Mouse (Mus musculus): ENCODE results near the gene Fam98b.

Gene Fam98b

DNA sequence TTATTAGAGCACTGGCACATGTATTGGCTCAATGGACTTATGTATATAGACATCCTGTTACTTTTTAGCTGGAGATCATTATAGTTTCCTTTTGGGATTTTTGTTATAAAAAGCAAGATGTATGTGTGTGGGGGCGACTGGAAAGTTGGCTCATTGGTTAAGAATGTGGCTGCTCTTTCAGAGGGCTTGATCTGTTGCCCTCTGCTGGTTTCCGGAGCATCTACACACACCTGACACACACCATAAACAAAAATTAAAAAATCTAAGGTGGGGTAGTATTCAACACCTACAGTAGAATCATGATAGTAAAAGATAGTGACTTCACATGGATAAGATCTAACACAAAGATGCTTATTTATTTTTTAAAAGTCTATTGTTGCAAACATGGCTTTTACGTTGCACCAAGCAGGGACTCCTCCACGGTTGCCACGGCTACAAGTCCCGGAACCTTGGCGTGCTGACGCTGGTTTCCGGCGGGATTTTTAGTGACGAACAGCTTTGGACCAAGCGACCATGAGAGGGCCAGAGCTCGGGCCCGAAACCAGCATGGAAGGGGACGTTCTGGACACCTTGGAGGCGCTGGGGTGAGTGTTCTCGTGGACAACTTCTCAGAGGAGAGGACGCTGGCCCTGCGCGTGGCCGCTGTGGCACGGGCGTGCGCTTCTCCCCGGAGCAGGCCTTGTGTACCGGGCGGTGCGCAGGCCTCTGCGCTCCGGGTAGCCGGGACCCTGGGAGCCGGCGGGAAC lies at the start of gene Fam98b:
Gene Fam98b (plus strand): TSS at position 485 of the 746 bp plus-strand sequence.
- peak; percentile 81 for DNase-seq

GRCm38 (mm10) chr2:117200869-117201338 lies 48.6 kb upstream of the Fam98b start:
- no peak for DNase-seq

DNA sequence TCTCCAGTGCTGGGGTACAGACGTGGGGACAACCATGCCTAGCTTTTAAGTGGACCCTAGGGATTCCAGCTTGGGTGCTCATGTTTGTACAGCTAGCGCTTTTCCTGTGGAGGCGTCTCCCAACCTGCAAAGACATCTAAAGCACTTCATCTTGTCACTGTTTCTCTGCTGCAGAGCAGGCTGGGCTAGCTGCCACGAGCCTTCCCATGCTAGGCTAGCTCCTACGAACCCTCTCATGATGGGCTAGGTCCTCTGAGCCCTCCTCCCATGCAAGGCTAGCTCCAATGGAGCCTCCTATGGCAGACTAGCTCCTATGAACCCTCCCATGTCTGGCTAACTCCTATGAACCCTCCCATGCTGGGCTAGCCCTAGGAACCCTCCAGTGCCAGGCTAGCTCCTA lies 46.2 kb upstream of the Fam98b start:
- DNase-seq: no peak

DNA sequence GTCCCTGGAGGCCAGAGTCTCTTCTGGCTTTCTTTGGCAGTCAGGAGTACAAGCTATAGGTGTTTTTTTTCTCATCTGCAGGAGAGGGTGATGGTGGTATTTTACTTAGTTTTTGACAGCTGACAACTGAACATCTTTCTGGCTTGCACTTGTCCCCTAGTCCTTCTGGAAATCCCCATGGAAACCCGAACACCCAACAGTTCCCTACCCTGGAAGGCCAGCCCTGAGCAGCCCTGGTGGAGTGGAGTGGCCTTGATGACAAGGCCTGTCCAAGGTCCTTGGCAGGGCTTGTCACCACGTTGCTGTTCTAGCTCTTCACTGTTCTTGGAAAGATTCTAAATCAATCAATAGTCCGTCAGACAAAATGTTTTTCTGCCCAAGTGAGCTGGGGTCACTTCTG lies 45.0 kb upstream of the Fam98b start:
- no peak for DNase-seq

DNA sequence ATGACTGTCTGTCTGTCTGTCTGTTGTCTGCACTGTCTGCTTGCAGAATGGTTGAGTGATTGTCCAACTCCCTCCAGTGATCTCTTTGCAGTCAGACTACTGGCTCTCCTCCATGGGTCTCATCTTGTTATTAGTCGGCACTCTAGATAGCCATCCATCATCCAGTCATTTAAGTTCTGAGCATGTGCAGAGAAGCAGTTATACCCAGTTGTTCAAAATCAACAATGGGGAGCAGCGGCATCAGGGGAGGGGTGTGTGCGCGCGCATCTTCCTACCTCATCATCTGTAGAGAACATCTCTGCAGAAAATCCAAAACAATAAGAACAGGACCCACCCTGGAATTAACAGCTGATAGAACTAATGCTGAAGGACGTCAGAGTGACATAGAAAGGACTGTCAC lies 44.5 kb upstream of the Fam98b start:
- no peak for DNase-seq

- no peak for DNase-seq
Observed at GRCm38 (mm10) chr2:117210416-117211085, 39.0 kb upstream of the Fam98b start.

- DNase-seq: no peak
Observed at GRCm38 (mm10) chr2:117216152-117216551, 33.4 kb upstream of the Fam98b start.

- no peak for DNase-seq
Observed at GRCm38 (mm10) chr2:117217695-117218216, 31.8 kb upstream of the Fam98b start.

DNA sequence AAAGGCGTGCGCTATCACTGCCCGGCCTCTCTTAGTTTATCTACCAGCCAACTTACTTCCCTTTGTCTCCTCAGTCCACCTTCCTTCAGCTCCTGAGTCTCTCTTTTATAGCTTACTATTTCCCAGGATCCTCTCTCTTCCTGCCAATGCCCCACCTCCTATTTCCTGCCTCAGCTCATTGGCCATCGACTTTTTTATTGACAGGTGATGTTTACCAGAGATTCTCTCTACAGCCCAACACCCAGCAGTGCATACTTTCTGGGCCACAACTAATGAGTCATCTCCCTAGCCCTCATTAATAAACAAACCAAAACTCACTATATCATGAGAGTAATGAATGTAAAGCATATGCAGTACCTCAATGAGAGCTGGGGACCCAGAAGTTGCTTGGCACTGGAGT lies 30.0 kb upstream of the Fam98b start:
- DNase-seq: no peak

- DNase-seq: no peak
Observed at GRCm38 (mm10) chr2:117222651-117223050, 26.9 kb upstream of the Fam98b start.

DNA sequence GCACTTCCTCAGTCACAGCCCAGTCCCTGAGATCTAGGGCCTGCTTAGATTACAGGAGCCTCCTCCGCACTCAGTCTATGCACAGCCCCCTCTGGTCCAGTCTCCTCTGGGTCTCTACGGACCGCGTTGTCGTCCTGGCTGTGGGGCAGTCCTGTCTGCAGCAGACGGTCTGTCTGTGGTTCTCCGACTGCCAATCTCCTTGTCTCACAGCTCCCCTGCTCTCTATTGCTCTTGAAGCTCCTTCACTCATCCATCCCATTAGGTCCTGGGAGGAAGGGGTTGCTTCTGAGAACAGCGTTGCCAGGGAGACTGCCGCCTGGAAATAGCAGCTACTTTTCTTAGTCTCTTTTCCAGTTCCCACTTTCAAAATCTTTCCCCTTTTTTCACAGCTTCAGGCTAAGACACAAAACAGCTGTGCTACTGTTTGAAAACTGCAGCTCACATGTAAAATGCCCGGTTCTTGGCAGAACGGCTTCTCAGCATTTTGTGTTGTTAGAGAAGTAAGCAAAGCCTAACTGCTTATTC lies 20.9 kb upstream of the Fam98b start:
- no peak for DNase-seq

DNA sequence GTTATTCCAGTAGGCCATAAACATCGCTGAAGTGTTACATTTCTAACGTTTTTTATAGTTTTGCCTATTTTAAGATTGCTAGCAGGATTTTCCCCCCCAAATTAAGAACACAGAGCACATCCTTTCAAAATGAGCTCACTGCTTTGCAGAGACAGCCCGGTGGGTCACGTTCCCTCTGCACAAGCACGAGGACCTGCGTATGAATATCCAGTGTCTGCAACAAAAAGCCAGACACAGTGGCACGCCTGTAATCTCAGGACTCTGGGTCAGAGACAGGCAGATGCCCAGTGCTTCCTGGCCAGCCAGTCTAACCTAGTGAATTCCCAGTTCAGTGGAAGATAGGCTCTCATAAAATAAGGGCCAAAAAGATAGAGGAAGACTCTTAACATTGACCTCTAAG lies 19.3 kb upstream of the Fam98b start:
- DNase-seq: no peak

DNA sequence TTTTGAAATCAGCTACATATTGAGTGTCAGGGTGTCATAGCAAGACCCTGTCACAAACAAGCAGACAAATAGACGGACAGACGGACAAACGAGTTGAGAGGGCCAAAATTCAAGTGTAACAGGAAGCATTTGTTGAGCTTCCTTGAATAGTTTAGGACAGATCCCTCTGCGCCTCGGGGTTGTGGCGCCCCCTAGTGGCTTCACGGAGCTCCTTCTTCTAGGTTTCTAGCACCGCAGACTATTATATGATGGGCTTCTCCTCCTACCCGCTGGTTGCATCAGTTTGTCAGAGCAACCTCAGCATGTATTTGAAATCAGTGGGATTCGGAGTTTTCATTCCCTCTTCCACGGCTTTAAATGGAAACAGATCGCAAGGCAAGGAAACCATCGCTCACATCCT lies 18.3 kb upstream of the Fam98b start:
- DNase-seq: peak; percentile 74

- no peak for DNase-seq
Observed at GRCm38 (mm10) chr2:117241953-117242352, 7.6 kb upstream of the Fam98b start.

GRCm38 (mm10) chr2:117250001-117250510 lies 517 bp downstream of the Fam98b start:
- no peak for DNase-seq

DNA sequence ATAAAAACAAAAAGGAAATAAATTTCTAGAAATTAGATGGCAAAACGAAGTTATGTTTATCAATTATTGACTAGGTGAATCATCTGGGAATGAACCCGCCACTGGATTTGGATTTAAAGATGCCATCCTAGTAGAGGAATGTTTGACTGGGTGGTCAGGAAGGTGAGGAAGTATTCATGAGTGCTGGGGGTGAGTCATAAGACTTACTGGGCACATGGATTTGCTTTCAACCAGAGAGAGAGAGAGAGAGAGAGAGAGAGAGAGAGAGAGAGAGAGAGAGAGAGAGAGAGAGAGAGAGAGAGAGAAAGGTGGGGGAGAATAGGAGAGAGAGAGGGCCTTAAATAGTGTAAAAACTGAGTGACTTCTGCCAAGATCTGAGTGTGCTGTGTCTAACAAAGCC lies 5.9 kb downstream of the Fam98b start:
- no peak for DNase-seq

DNA sequence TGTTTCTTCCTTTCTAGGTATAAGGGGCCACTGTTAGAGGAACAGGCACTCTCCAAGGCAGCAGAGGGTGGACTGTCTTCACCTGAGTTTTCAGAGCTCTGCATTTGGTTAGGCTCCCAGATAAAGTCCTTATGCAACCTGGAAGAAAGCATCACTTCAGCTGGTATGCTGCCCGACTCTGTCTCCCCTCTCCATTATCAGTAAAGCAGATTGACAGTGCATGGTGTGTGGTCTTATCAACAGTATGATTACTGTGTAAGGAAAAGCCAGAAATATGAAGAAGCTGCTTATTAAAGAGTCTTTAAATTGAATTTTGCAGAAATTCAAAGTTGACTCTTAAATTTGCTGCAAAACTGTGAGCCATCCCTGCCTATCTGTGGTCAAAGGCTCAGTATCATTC lies 8.1 kb downstream of the Fam98b start:
- DNase-seq: no peak

- no peak for DNase-seq
Observed at GRCm38 (mm10) chr2:117262184-117262583, 12.6 kb downstream of the Fam98b start.

DNA sequence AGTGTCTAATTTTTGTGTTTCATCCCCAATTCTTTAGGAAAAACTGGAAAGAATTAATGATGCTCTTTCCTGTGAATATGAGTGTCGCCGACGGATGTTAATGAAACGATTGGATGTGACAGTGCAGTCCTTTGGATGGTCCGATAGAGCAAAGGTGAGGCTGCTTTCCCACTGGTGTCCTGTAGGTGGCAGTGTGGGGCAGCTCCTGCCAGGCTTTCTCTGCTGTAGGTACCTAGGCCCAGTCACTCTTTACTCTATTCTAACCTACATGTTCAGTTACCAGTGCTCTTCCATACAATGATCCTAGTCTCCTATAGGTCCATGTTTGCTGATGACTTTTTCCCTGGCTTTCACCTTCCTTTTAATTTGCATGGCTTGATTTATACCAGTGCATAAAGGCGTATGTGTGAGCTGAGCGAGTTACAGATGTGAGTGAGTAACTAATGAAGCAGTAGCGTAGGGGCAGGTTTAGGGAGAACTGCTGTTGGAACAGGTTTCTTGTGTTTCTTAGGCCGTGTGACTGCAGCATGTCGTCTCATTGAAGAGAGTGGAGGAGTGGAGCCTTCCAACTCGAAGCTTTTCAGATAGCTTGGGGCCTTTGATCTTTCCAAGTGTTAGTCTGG lies 14.4 kb downstream of the Fam98b start:
- DNase-seq: no peak

DNA sequence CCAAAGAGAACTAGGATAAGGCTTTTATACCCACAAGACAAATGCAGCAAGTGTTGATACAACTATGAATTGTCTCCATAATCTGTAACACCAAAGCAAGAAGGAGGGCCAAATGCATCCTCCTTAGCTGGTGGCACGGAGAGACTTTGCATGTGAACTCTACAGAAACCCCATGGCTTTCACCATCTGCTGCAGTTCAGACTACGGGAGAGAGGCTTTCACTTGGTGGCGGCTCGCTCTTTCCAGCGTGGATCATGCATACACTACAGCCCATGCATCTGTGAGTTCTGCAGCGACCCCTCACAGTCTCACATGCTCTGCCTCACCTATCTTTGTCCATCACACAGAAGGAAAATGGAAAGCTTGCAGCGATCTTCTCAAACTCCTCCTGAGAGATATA lies 38.8 kb downstream of the Fam98b start:
- no peak for DNase-seq

GRCm38 (mm10) chr2:117299596-117300448 lies 50.3 kb downstream of the Fam98b start:
- no peak for DNase-seq
